Mouse (Mus musculus) B cell, adult (primary cell): ENCODE results near the gene Relt. TPM values are rescaled to one million over a fixed set of nuclear protein-coding genes. Genes with fewer than 3 reads are reported as not detected.

Source experiments
- total RNA-seq: library from RNA; stranded (reverse); gene quantifications from 4 replicates; pipeline ENCODE4 v1.2.4, GENCODE M21; 2023; ENCODE audit not compliant: inconsistent age

The Relt gene
- total RNA-seq, result 25.6 to 39.7 TPM (median 33.8 TPM) in 4 replicates

GRCm38 (mm10) chr7:100862828-100863638 is at the start of gene Relt:
Gene Relt (minus strand): TSS chr7:100863446.

Other genes with a start within 250 kb of the Relt start
- not detected in 4 replicates for gene Plekhb1, start 201.0 kb downstream of the Relt start, total RNA-seq
- 29.1 to 45.1 TPM (median 41.1 TPM) in 4 replicates for gene Fam168a, start 156.8 kb downstream of the Relt start, total RNA-seq
- gene Arhgef17, start 68.7 kb upstream of the Relt start, total RNA-seq, result not detected in 4 replicates
- gene P2ry6, start 111.2 kb upstream of the Relt start, total RNA-seq, result 0.30 TPM in 1 of 4 replicates, not detected in the others
- gene P2ry2, start 149.4 kb upstream of the Relt start, total RNA-seq, result 0.19 to 0.58 TPM (median 0.44 TPM) in 4 replicates
- gene Fchsd2, start 229.4 kb upstream of the Relt start, total RNA-seq, result 365 to 486 TPM (median 434 TPM) in 4 replicates